Mouse (Mus musculus) limb, embryonic 12.5 days (tissue): Measurements from ENCODE around the gene Cadps2. TPM values are rescaled to one million over a fixed set of nuclear protein-coding genes. Genes with fewer than 3 reads are reported as not detected.

Experiments used
- ATAC-seq: fragments of 200-750 bp; cut with Nextera tagmentation; 2 replicates; pipeline ENCODE4 v1.8.0; 2017; ENCODE audit warnings: low read depth, moderate TSS enrichment; ENCODE audit not compliant: insufficient number of reproducible peaks, insufficient read depth, low FRiP score, low TSS enrichment
- H3K27ac ChIP-seq: fragments of 300-500 bp; sonication (generic); 2 replicates; pipeline ENCODE4 v1.5.1; 2016; ENCODE audit warnings: mild to moderate bottlenecking, moderate library complexity
- H3K27me3 ChIP-seq: fragments of 300-500 bp; sonication (generic); 2 replicates; pipeline ENCODE4 v1.6.1; 2016; ENCODE audit warnings: mild to moderate bottlenecking, moderate library complexity
- H3K36me3 ChIP-seq: fragments of 300-500 bp; sonication (generic); 2 replicates; pipeline ENCODE4 v1.6.1; 2016; ENCODE audit warnings: mild to moderate bottlenecking, moderate library complexity
- H3K4me1 ChIP-seq: fragments of 300-500 bp; sonication (generic); replicated peaks from 2 replicates; pipeline ENCODE4 v1.6.1; 2016
- H3K4me2 ChIP-seq: fragments of 300-500 bp; sonication (generic); 2 replicates; pipeline ENCODE4 v1.6.1; 2016; ENCODE audit warnings: mild to moderate bottlenecking, moderate library complexity
- H3K4me3 ChIP-seq: fragments of 300-500 bp; sonication (generic); replicated peaks from 2 replicates; pipeline ENCODE4 v1.5.1; 2016; ENCODE audit warnings: mild to moderate bottlenecking
- H3K9ac ChIP-seq: fragments of 300-500 bp; sonication (generic); replicated peaks from 2 replicates; pipeline ENCODE4 v1.6.1; 2016; ENCODE audit warnings: mild to moderate bottlenecking, moderate library complexity
- H3K9me3 ChIP-seq: fragments of 300-500 bp; sonication (generic); 2 replicates; pipeline ENCODE4 v1.6.1; 2016; ENCODE audit warnings: mild to moderate bottlenecking, moderate library complexity
- WGBS: fragments of 180-500 bp; shearing (Covaris S2); methylation state at CpG from one replicate; pipeline ENCODE4 v1.1.7; 2016; 5-methylcytosine and 5-hydroxymethylcytosine counted together
- polyA plus RNA-seq: library from polyadenylated mRNA; unstranded; fragments of >200 nt; fragmentation: Nextera tagmentation; extraction: Ambion mirVana; gene quantifications from 2 replicates; pipeline ENCODE4 v1.2.1, GENCODE M21; 2016

The Cadps2 gene
- 4.8 and 5.8 TPM in 2 replicates for polyA plus RNA-seq

DNA sequence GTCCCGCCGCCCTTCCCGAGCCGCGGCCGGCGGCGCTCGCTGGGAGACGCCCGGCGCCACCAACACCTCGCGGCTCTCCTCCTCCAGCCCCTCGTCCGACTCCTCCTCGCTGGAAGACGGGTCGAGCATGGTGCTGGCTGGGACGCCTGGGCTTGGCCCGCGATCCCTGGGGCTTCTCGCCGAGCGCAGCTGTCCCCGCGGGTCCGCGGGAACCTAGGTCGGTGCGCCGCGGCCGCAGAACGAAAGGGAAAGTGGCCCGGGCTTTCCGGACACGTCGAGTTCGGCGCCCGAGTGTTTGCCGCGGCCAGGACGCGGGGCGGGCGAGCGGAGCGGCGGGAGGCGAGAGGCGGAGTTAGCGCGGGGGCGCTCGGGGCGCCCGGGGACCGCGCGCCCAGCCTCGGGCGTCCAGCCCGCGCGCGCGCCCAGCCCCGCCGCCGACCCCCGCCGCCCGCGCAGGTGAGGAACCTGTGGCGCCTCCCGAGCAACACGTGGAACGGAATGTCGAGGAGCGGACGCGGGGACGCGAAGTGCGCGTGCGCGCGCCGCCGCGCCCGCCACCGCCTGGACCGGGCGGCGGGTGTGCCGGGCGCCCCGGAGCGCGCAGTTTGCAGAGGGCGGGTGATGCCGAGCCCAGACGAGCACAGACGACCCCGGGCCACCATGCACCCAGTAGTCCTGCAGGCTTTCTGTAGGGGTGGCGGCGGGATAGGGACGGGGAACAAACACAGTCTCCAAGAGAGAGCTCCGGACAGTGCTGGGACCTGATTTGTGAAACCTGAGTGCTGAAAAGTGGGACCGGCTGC lies at the start of gene Cadps2:
TSS of gene Cadps2 (minus strand) at position 413 of the 803 bp plus-strand sequence.
- WGBS, result under 1% methylated on average over 114 of the region's 114 CpGs
- H3K36me3 ChIP-seq, result no peaks in the 10 kb centered on the region
- H3K4me1 ChIP-seq, result peaks cover 5% of the 10 kb centered on the region
- H3K27ac ChIP-seq, result no peak within 1 kb of the TSS
- H3K9ac ChIP-seq, result peak within 1 kb of the TSS; percentile 67
- peak within 1 kb of the TSS; percentile 68 for H3K4me3 ChIP-seq
- H3K27me3 ChIP-seq, result peaks cover 32% of the 10 kb centered on the region
- ATAC-seq, result peak; percentile 83
- H3K9me3 ChIP-seq, result no peaks in the 10 kb centered on the region
- peak within 1 kb of the TSS; percentile 85 for H3K4me2 ChIP-seq

DNA sequence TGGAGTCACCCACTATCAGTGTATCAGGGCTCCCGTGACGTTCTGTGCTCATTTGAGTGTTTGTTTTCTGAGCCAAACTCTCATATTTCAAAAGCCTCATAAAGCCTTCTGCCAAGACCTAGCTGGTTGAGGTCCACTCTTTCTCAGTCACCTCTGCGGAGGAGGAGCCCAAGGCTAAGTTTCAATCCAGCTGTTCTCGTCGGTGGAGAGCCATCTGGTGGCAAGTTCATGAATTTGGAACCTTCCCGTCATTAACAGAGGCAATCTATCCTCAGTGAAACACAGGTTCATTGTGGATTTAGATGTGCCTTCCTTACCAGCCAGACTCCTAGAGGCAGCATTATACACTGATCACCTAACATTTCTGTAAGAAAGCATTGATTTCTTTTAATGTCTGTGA lies 47.2 kb upstream of the Cadps2 start:
- Histone ChIP-seq H3K27me3 (no peaks in the 10 kb centered on the region), H3K9me3 (no peaks in the 10 kb centered on the region), H3K36me3 (no peaks in the 10 kb centered on the region), H3K9ac (no peak overlapping the region), H3K4me2 (no peak overlapping the region), H3K4me1 (no peaks in the 10 kb centered on the region), H3K4me3 (no peak overlapping the region), H3K27ac (no peak overlapping the region)
- WGBS, result 9% methylated on average over 6 of the region's 6 CpGs
- no peak; the same call in 1 of the 2 replicates for ATAC-seq

DNA sequence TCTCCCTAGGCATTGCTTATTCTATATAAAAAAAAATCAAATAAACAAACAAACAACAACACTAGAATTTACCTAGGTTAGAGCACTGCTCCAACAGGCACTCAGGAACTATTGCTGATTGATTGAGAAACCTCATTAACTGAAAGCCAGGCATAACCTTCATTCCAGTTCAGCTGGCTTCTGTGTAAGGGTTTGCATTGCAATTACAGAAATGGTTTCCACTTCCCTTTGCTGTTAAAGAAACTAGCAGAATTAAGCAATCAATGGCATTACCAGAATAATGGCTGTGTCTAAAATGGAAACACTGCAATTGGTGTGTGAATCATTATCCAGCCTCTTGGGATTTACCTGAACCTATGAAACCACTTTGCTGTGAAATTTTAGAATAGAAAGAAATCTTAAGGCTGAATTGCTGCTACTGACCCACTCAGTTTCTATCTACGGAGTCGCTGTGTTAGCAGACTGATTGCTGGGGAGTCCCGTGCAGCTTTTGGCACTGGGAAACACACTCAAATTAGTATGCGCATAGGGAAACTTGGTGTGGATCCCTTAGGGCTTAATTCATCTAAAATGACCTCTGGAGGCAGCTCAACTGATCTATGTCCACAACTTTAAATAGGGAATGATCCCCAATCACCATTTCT lies 37.7 kb upstream of the Cadps2 start:
- no peak overlapping the region for H3K4me2 ChIP-seq
- no peaks in the 10 kb centered on the region for H3K9me3 ChIP-seq
- no peaks in the 10 kb centered on the region for H3K4me1 ChIP-seq
- no peak for ATAC-seq
- WGBS, result 77% methylated on average over 4 of the region's 4 CpGs
- no peak overlapping the region for H3K27ac ChIP-seq
- H3K27me3 ChIP-seq, result no peaks in the 10 kb centered on the region
- no peaks in the 10 kb centered on the region for H3K36me3 ChIP-seq
- H3K4me3 ChIP-seq, result no peak overlapping the region
- no peak overlapping the region for H3K9ac ChIP-seq

DNA sequence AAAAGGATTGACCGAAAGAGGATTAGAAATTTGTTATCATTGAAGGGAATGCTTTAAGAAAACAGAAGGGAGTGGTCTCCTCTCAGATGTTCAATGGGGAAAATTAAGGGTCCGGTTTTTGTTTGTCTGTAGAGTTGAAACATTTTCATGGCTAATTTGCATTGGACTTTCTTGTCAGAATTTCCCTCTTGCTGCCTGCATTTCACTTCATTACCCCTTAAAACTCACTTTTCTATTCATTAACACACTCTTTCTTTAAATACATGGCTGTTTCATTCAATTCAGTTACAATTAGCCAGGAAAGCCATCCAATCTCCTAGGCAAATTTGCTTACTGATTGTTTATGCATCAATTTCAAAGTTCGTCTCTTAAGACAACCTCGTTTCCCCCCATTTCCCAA lies 37.1 kb upstream of the Cadps2 start:
- Histone ChIP-seq H3K4me3 (no peak overlapping the region), H3K9ac (no peak overlapping the region), H3K4me1 (no peaks in the 10 kb centered on the region), H3K27ac (no peak overlapping the region), H3K4me2 (no peak overlapping the region), H3K9me3 (no peaks in the 10 kb centered on the region), H3K27me3 (no peaks in the 10 kb centered on the region), H3K36me3 (no peaks in the 10 kb centered on the region)
- no peak for ATAC-seq
- 87% methylated on average over 4 of the region's 4 CpGs for WGBS

DNA sequence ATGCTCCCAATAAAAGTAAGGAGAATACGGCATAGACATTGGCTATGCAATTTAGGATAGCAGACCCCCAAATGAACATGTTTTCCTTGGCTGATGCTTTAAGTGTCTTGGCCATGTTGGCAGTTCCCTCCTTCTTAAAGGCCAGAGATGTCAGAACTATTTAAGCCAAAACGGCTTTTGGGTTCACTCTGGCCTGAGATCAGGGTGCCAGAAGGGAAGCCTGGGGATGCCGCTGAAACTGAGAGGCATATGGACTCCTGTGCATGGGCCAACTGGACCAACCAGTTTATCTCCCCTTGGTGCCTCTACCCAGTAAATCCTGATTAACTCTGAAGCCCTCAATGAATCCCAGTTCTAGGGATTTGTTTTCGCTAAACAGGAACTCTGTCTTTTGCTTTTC lies 34.6 kb upstream of the Cadps2 start:
- ATAC-seq, result no peak
- H3K36me3 ChIP-seq, result no peaks in the 10 kb centered on the region
- no peaks in the 10 kb centered on the region for H3K4me1 ChIP-seq
- no peak overlapping the region for H3K4me2 ChIP-seq
- H3K9ac ChIP-seq, result no peak overlapping the region
- no peaks in the 10 kb centered on the region for H3K9me3 ChIP-seq
- H3K27me3 ChIP-seq, result no peaks in the 10 kb centered on the region
- no peak overlapping the region for H3K4me3 ChIP-seq
- no peak overlapping the region for H3K27ac ChIP-seq
- 92% methylated on average over 4 of the region's 4 CpGs for WGBS

DNA sequence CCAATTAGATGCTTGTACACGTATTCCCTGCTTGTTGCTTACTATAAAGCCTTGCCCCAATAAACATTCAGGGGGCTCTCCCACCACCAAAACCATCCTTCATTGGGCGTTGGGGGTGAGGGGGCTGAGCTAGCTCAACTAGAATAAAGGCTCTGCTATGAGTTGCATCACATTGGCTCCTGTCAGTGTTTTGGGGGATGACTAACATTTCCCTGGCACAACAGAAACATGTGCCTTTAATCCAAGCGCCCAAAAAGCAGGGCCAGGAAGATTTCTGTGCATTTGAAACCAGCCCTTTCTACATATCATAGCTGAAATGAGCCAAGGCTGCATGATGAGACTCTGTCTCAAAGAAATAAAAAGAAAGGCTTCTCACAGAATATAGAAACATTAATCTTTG lies 34.0 kb upstream of the Cadps2 start:
- Histone ChIP-seq H3K27me3 (no peaks in the 10 kb centered on the region), H3K27ac (no peak overlapping the region), H3K4me1 (no peaks in the 10 kb centered on the region), H3K4me3 (no peak overlapping the region), H3K4me2 (no peak overlapping the region), H3K36me3 (no peaks in the 10 kb centered on the region), H3K9me3 (no peaks in the 10 kb centered on the region), H3K9ac (no peak overlapping the region)
- ATAC-seq, result no peak
- 76% methylated on average over 3 of the region's 3 CpGs for WGBS

DNA sequence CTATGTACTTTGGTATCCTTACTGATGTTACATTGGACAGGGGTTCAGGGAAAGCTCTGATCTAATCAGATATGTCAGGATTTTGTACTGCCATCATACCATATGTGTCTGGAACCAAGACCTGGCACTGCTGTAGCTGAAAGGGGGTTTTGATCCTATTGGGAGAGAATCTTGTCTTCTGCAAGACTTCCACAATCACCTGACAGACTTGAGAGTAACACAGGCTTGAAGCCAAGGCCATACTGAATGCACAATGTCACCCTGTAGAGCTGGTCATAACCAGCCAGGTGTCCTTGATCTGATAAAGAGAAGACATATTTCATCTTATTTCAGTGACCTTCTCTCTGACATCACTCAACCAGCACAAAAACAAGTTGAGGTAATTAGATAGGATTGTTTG lies 30.8 kb upstream of the Cadps2 start:
- no peak overlapping the region for H3K4me3 ChIP-seq
- no peaks in the 10 kb centered on the region for H3K27me3 ChIP-seq
- H3K9ac ChIP-seq, result no peak overlapping the region
- no peak for ATAC-seq
- no peaks in the 10 kb centered on the region for H3K36me3 ChIP-seq
- no peak overlapping the region for H3K27ac ChIP-seq
- H3K4me2 ChIP-seq, result no peak overlapping the region
- H3K9me3 ChIP-seq, result no peaks in the 10 kb centered on the region
- no peaks in the 10 kb centered on the region for H3K4me1 ChIP-seq

DNA sequence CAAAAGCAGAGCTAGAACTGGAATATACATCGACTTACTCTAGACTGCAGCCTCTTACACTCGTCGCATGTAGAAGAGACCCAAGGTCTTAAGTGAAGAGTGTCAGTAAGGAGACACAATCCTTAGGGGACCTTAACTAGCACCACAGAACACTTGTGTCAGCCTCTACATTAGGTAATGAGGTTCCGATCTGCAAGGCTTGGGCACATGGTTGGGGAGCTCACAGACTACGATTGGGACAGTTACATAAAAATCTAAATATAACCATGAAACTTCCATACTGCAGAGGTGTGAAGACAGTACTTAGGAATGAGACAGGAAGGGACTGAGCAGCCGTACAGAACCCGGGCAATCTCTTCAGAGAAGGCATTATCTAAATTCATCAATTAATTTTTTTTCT lies 27.1 kb upstream of the Cadps2 start:
- ATAC-seq, result no peak
- no peaks in the 10 kb centered on the region for H3K9me3 ChIP-seq
- no peak overlapping the region for H3K27ac ChIP-seq
- WGBS, result 88% methylated on average over 7 of the region's 7 CpGs
- H3K9ac ChIP-seq, result no peak overlapping the region
- no peaks in the 10 kb centered on the region for H3K36me3 ChIP-seq
- H3K4me1 ChIP-seq, result no peaks in the 10 kb centered on the region
- H3K27me3 ChIP-seq, result no peaks in the 10 kb centered on the region
- no peak overlapping the region for H3K4me2 ChIP-seq
- H3K4me3 ChIP-seq, result no peak overlapping the region

DNA sequence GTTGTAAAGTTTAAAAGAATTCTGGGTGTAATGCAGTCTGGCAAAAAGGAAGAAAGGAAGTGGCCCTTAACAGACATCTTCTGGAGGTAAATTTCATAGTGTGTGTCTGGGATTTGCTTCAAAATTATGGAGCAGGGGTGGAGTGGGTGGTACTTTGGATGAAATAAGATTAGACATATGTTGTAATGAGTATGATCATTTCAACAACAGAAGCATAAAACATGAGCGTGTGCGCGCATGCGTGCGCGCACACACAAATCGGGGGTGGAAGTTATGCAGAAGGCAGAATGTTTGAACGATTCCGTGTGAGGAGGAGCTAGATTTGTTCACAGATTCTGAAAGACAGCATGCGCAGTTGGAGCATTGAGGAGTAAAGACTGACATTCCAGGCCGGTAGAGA lies 14.2 kb upstream of the Cadps2 start:
- no peak overlapping the region for H3K4me2 ChIP-seq
- 95% methylated on average over 11 of the region's 11 CpGs for WGBS
- no peak for ATAC-seq

DNA sequence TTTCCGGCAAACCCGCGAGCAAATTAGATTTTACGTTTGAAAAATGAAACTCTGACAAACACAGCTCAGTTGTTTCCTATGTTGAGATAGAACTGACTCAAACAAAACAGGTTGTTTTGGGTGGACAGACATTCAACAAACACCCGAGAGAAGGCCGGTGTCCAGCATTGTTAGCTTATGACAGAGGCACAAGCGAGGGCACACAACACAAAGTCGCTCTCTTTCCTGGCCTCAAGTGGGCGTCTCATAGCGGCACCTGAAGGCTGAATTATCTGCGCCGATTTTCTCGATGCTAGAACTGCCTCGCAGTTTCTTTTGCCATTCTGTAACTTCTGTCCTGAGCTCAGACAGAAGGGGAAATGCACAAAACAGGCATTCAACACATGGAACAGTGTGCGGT lies 780 bp upstream of the Cadps2 start:
- WGBS, result 1% methylated on average over 15 of the region's 15 CpGs
- H3K9me3 ChIP-seq, result no peaks in the 10 kb centered on the region
- H3K4me1 ChIP-seq, result peaks cover 5% of the 10 kb centered on the region
- H3K27ac ChIP-seq, result no peak overlapping the region
- peak overlapping the region; percentile 68 for H3K4me3 ChIP-seq
- peak overlapping the region; percentile 85 for H3K4me2 ChIP-seq
- H3K36me3 ChIP-seq, result no peaks in the 10 kb centered on the region
- no peak for ATAC-seq
- peaks cover 32% of the 10 kb centered on the region for H3K27me3 ChIP-seq
- no peak overlapping the region; the same call in 1 of the 2 replicates for H3K9ac ChIP-seq

More for the DNA sequence above, 14.2 kb upstream of the Cadps2 start:
- H3K9me3 ChIP-seq, result no peaks in the 10 kb centered on the region
- H3K36me3 ChIP-seq, result no peaks in the 10 kb centered on the region
- no peak overlapping the region for H3K4me3 ChIP-seq
- no peaks in the 10 kb centered on the region for H3K27me3 ChIP-seq
- no peak overlapping the region for H3K27ac ChIP-seq
- no peaks in the 10 kb centered on the region for H3K4me1 ChIP-seq
- H3K9ac ChIP-seq, result no peak overlapping the region

DNA sequence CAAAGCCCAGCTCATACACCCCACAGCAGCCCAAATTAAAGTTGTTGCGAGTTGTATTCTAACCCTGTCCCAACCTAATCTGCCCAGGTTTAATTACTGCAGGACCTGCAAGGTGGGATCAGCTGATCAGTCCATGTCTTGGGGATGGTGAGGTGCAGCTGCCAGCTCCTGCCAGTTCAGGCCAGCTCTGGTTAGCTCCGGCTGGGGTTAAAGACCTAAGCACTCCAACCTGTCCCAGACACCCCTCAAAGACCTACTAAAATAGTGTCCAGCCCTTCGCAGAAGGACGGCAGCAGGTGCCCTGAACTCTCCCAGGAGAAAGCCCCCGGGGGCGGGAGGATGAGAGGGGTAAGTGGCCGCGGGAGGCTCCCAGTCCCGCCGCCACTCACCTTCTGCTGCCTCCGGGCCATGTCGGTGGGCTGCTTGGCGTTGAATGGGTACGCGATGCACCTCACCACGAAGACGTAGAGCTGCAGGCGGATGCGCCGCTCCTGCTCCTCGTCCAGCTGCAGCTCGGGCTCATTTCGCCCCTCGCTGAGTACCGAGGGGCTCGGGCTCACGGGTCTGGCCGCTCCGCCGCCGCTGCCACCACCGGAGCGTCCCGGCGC lies 716 bp downstream of the Cadps2 start:
- 2% methylated on average over 35 of the region's 35 CpGs for WGBS

More for the DNA sequence above, 716 bp downstream of the Cadps2 start:
- Histone ChIP-seq H3K4me2 (peak overlapping the region; percentile 85), H3K36me3 (no peaks in the 10 kb centered on the region), H3K4me1 (peaks cover 5% of the 10 kb centered on the region), H3K9me3 (no peaks in the 10 kb centered on the region), H3K4me3 (peak overlapping the region; percentile 68), H3K27ac (no peak overlapping the region), H3K27me3 (peaks cover 32% of the 10 kb centered on the region), H3K9ac (peak overlapping the region; percentile 67)
- ATAC-seq, result peak; percentile 29; the same call in 1 of the 2 replicates
